Mouse (Mus musculus) stomach, postnatal 0 days (tissue): Measurements from ENCODE around the gene Lrp6.

Experiments
- CTCF ChIP-seq: IDR thresholded peaks from 2 replicates; pipeline ENCODE4 v1.5.1; 2016; ENCODE audit warnings: antibody characterized with exemption, low read depth, mild to moderate bottlenecking, moderate library complexity
- EP300 ChIP-seq: optimal IDR thresholded peaks from 2 replicates; pipeline ENCODE3; 2016; ENCODE audit warnings: antibody characterized with exemption

DNA sequence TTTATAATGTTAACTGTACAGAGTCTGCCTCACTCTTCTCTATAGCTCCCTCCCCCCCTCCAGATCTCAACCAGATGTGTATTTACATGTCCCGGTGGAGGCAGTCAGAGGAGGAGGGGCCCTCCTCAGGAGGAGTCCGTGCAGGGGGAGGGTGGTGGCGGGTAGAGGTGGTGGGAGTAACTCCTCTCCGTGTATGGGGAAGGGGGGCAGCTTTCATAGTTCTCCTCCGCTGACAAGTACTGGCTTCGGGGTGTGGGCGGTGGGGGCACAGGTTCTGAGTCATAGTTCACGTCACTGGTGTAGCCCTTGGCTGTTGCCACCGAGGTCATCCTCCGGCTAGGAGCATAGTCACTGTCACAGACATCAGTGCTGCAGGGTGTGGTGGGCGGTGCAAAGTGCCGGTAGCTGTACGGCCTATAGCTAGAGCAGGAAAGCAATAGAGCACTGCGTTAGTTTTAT, 116.1 kb downstream of the Lrp6 start:
- TF ChIP-seq CTCF (no peak), EP300 (no peak)
